Mouse (Mus musculus): ENCODE measurements around the gene Sec62. TPM values are rescaled to one million over a fixed set of nuclear protein-coding genes. Genes with fewer than 3 reads are reported as not detected.

The Sec62 gene
- 100 to 1,000 TPM; 102 to 105 TPM for total RNA-seq (2021)

- DNase-seq, result peak; percentile 91
These were observed at the start of gene Sec62 for GRCm38 (mm10) chr3:30792737-30793402. Sec62 (plus strand) TSS chr3:30792875.

- no peak for DNase-seq
These were observed 49.8 kb upstream of the Sec62 start for GRCm38 (mm10) chr3:30742891-30743290.

- no peak for DNase-seq
These were observed 46.7 kb upstream of the Sec62 start, which contains the start of gene Samd7 for GRCm38 (mm10) chr3:30746006-30746405. Samd7 (plus strand) TSS chr3:30746293.

GRCm38 (mm10) chr3:30748316-30748715 lies 44.4 kb upstream of the Sec62 start:
- DNase-seq, result no peak

- no peak for DNase-seq
These were observed 38.0 kb upstream of the Sec62 start for GRCm38 (mm10) chr3:30754696-30755095.

- DNase-seq, result no peak
These were observed 27.8 kb upstream of the Sec62 start for GRCm38 (mm10) chr3:30764877-30765276.

GRCm38 (mm10) chr3:30765311-30766027 lies 27.2 kb upstream of the Sec62 start:
- no peak for DNase-seq

- DNase-seq, result no peak
These were observed 26.5 kb upstream of the Sec62 start for GRCm38 (mm10) chr3:30766177-30766576.

GRCm38 (mm10) chr3:30767271-30767670 lies 25.4 kb upstream of the Sec62 start:
- DNase-seq, result no peak

GRCm38 (mm10) chr3:30769755-30770515 lies 22.7 kb upstream of the Sec62 start:
- no peak for DNase-seq

GRCm38 (mm10) chr3:30771560-30771959 lies 21.1 kb upstream of the Sec62 start:
- no peak for DNase-seq

- DNase-seq, result no peak
These were observed 20.0 kb upstream of the Sec62 start for GRCm38 (mm10) chr3:30772631-30773030.

- DNase-seq, result no peak
These were observed 18.0 kb upstream of the Sec62 start for GRCm38 (mm10) chr3:30774677-30775076.

GRCm38 (mm10) chr3:30777984-30778383 lies 14.7 kb upstream of the Sec62 start:
- no peak for DNase-seq

- no peak for DNase-seq
These were observed 4.1 kb upstream of the Sec62 start for GRCm38 (mm10) chr3:30788531-30788930.

GRCm38 (mm10) chr3:30793403-30794221 lies 937 bp downstream of the Sec62 start:
- peak; percentile 27 to 37 for DNase-seq

- DNase-seq, result no peak
These were observed 9.5 kb downstream of the Sec62 start for GRCm38 (mm10) chr3:30802171-30802570.

- DNase-seq, result no peak
These were observed 20.2 kb downstream of the Sec62 start for GRCm38 (mm10) chr3:30812881-30813280.

- DNase-seq, result peak; percentile 24 to 33
These were observed 26.0 kb downstream of the Sec62 start for GRCm38 (mm10) chr3:30818630-30819125.

- no peak for DNase-seq
These were observed 29.5 kb downstream of the Sec62 start for GRCm38 (mm10) chr3:30822163-30822562.

- DNase-seq, result no peak
These were observed 33.4 kb downstream of the Sec62 start for GRCm38 (mm10) chr3:30826069-30826468.
